Mouse (Mus musculus) ES-E14 (cell line): Measurements from ENCODE around the gene Astn2.

Experiments
- CHD2 ChIP-seq: IDR thresholded peaks from 2 replicates; pipeline ENCODE4 v1.6.1; 2014; ENCODE audit warnings: mild to moderate bottlenecking, low read depth, low read length, inconsistent platforms
- HCFC1 ChIP-seq: IDR thresholded peaks from 2 replicates; pipeline ENCODE4 v1.6.1; 2012; ENCODE audit warnings: low read length, inconsistent platforms, borderline replicate concordance; ENCODE audit not compliant: insufficient read depth

DNA sequence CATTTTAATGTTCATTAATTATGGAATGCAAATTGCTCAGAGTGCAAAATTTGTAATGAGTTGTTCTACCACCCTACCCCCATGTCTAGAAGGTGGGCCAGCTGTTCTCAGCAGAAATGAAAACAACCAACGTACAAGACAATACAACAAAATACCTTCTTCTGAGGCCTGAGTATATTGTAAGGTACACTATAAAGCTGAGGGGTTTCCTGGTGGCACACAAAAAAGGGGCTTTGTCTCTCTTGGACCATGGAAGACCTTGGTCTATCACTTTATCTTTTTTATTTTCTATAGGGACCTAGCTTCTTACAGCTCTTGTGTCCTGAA, 645.6 kb downstream of the Astn2 start:
- TF ChIP-seq CHD2 (no peak), HCFC1 (no peak)
